Mouse (Mus musculus): ENCODE measurements at regions not wholly inside any gene's neighbourhood (a gene's known extent, or its start where the extent isn't known, plus 50 kb on each side); places are given as distances from the start of the nearest gene placed in this dataset.
A peak's percentile ranks its signal among the peaks of the same experiment; 100 is the strongest.

- no peak for ATAC-seq (replicated peaks; ENCODE audit: low FRiP score, low TSS enrichment, poor library complexity, severe bottlenecking)
Observed at GRCm38 (mm10) chr6:50776236-50776832, 122.1 kb upstream of the Npvf start.

GRCm38 (mm10) chr6:50776931-50777495 lies 122.8 kb upstream of the Npvf start:
- no peak for ATAC-seq (replicated peaks; ENCODE audit: low FRiP score, low TSS enrichment, poor library complexity, severe bottlenecking)

GRCm38 (mm10) chr6:50777827-50778226 lies 123.6 kb upstream of the Npvf start:
- no peak for ATAC-seq (replicated peaks; ENCODE audit: low FRiP score, low TSS enrichment, poor library complexity, severe bottlenecking)

- no peak for ATAC-seq (replicated peaks; ENCODE audit: low FRiP score, low TSS enrichment, poor library complexity, severe bottlenecking)
Observed at GRCm38 (mm10) chr6:50780677-50781076, 126.4 kb upstream of the Npvf start.

- no peak for ATAC-seq (replicated peaks; ENCODE audit: low FRiP score, low TSS enrichment, poor library complexity, severe bottlenecking)
Observed at GRCm38 (mm10) chr6:50781271-50781670, 127.0 kb upstream of the Npvf start.

- no peak for ATAC-seq (replicated peaks; ENCODE audit: low FRiP score, low TSS enrichment, poor library complexity, severe bottlenecking)
Observed at GRCm38 (mm10) chr6:50782221-50782620, 128.0 kb upstream of the Npvf start.

- ATAC-seq (replicated peaks; ENCODE audit: low FRiP score, low TSS enrichment, poor library complexity, severe bottlenecking) = no peak
Observed at GRCm38 (mm10) chr6:50783494-50783893, 129.3 kb upstream of the Npvf start.

- no peak for ATAC-seq (replicated peaks; ENCODE audit: low FRiP score, low TSS enrichment, poor library complexity, severe bottlenecking)
Observed at GRCm38 (mm10) chr6:50784381-50784780, 130.1 kb upstream of the Npvf start.

- no peak for ATAC-seq (replicated peaks; ENCODE audit: low FRiP score, low TSS enrichment, poor library complexity, severe bottlenecking)
Observed at GRCm38 (mm10) chr6:50787666-50788065, 133.4 kb upstream of the Npvf start.

GRCm38 (mm10) chr6:50799963-50800362 lies 145.7 kb upstream of the Npvf start:
- ATAC-seq (replicated peaks; ENCODE audit: low FRiP score, low TSS enrichment, poor library complexity, severe bottlenecking) = no peak

GRCm38 (mm10) chr6:50802956-50803355 lies 148.7 kb upstream of the Npvf start:
- no peak for ATAC-seq (replicated peaks; ENCODE audit: low FRiP score, low TSS enrichment, poor library complexity, severe bottlenecking)

GRCm38 (mm10) chr6:50804477-50805005 lies 150.3 kb upstream of the Npvf start:
- no peak for ATAC-seq (replicated peaks; ENCODE audit: low FRiP score, low TSS enrichment, poor library complexity, severe bottlenecking)

GRCm38 (mm10) chr6:50806376-50807077 lies 152.3 kb upstream of the Npvf start:
- peak; percentile 54 for ATAC-seq (replicated peaks; ENCODE audit: low FRiP score, low TSS enrichment, poor library complexity, severe bottlenecking)

- no peak for ATAC-seq (replicated peaks; ENCODE audit: low FRiP score, low TSS enrichment, poor library complexity, severe bottlenecking)
Observed at GRCm38 (mm10) chr6:50807187-50808012, 153.2 kb upstream of the Npvf start.

GRCm38 (mm10) chr6:50808126-50808525 lies 153.9 kb upstream of the Npvf start:
- no peak for ATAC-seq (replicated peaks; ENCODE audit: low FRiP score, low TSS enrichment, poor library complexity, severe bottlenecking)

GRCm38 (mm10) chr6:50808811-50809668 lies 154.8 kb upstream of the Npvf start:
- ATAC-seq (replicated peaks; ENCODE audit: low FRiP score, low TSS enrichment, poor library complexity, severe bottlenecking) = no peak

GRCm38 (mm10) chr6:50809669-50809983 lies 155.4 kb upstream of the Npvf start:
- no peak for ATAC-seq (replicated peaks; ENCODE audit: low FRiP score, low TSS enrichment, poor library complexity, severe bottlenecking)

- no peak for ATAC-seq (replicated peaks; ENCODE audit: low FRiP score, low TSS enrichment, poor library complexity, severe bottlenecking)
Observed at GRCm38 (mm10) chr6:50814936-50815500, 160.8 kb upstream of the Npvf start.

- no peak for ATAC-seq (replicated peaks; ENCODE audit: low FRiP score, low TSS enrichment, poor library complexity, severe bottlenecking)
Observed at GRCm38 (mm10) chr6:50815579-50815978, 161.3 kb upstream of the Npvf start.

Measured in megakaryocyte-erythroid progenitor cell, adult 5-6 weeks (primary cell).